Mouse (Mus musculus): Measurements from ENCODE around the gene Hrg. TPM values are rescaled to one million over a fixed set of nuclear protein-coding genes. Genes with fewer than 3 reads are reported as not detected.
A peak's percentile ranks its signal among the peaks of the same experiment; 100 is the strongest.
"Not testable (repeated sequence)": the region's sequence is repeated elsewhere in the genome, so short reads cannot be mapped to it uniquely, and the experiment has no call there.

Hrg gene
- polyA plus RNA-seq, 1 experiment from 2014 or later = not detected

- Histone ChIP-seq H3K27me3 (replicated peaks; ENCODE audit: control insufficient read depth, insufficient read depth, low read length) (no peaks in the 10 kb centered on the region), H3K27ac (ENCODE audit: low read depth, low read length) (no peak overlapping the region), H3K36me3 (ENCODE audit: control insufficient read depth, insufficient read depth, low read length) (no peaks in the 10 kb centered on the region), H3K4me1 (ENCODE audit: control insufficient read depth, insufficient read depth, low read length) (no peaks in the 10 kb centered on the region), H3K4me3 (ENCODE audit: low read depth, low read length) (no peak overlapping the region), H3K9me3 (replicated peaks; ENCODE audit: control insufficient read depth, low read length) (no peaks in the 10 kb centered on the region), H3K9ac (ENCODE audit: low read length) (no peak overlapping the region), H3K4me2 (ENCODE audit: low read length) (no peak overlapping the region)
- WGBS = 36% methylated on average over 4 of the region's 4 CpGs
- DNase-seq (ENCODE audit: low spot score) (no peak), ATAC-seq (no peak)
These were observed 2.2 kb downstream of the Hrg start for GRCm38 (mm10) chr16:22953069-22953468.

- ATAC-seq (peak; percentile 29), DNase-seq (ENCODE audit: low spot score) (peak; percentile 41)
- Histone ChIP-seq H3K4me2 (ENCODE audit: low read length) (no peak overlapping the region), H3K4me3 (ENCODE audit: low read depth, low read length) (no peak overlapping the region), H3K9me3 (replicated peaks; ENCODE audit: control insufficient read depth, low read length) (no peaks in the 10 kb centered on the region), H3K9ac (ENCODE audit: low read length) (no peak overlapping the region), H3K36me3 (ENCODE audit: control insufficient read depth, insufficient read depth, low read length) (no peaks in the 10 kb centered on the region), H3K27me3 (replicated peaks; ENCODE audit: control insufficient read depth, insufficient read depth, low read length) (no peaks in the 10 kb centered on the region), H3K27ac (ENCODE audit: low read depth, low read length) (no peak overlapping the region), H3K4me1 (ENCODE audit: control insufficient read depth, insufficient read depth, low read length) (no peaks in the 10 kb centered on the region)
- 60% methylated on average over 13 of the region's 13 CpGs for WGBS
These were observed 4.7 kb downstream of the Hrg start for GRCm38 (mm10) chr16:22955397-22956084.

- H3K27me3 ChIP-seq (replicated peaks; ENCODE audit: control insufficient read depth, insufficient read depth, low read length) = no peaks in the 10 kb centered on the region
- ATAC-seq = no peak; the same call in 1 of the 2 replicates
- DNase-seq (ENCODE audit: low spot score) = no peak
- no peak overlapping the region for H3K9ac ChIP-seq (ENCODE audit: low read length)
- no peaks in the 10 kb centered on the region for H3K9me3 ChIP-seq (replicated peaks; ENCODE audit: control insufficient read depth, low read length)
- H3K4me3 ChIP-seq (ENCODE audit: low read depth, low read length) = no peak overlapping the region
- no peaks in the 10 kb centered on the region for H3K4me1 ChIP-seq (ENCODE audit: control insufficient read depth, insufficient read depth, low read length)
- no peak overlapping the region for H3K27ac ChIP-seq (ENCODE audit: low read depth, low read length)
- H3K36me3 ChIP-seq (ENCODE audit: control insufficient read depth, insufficient read depth, low read length) = no peaks in the 10 kb centered on the region
- 78% methylated on average over 11 of the region's 11 CpGs for WGBS
- H3K4me2 ChIP-seq (ENCODE audit: low read length) = no peak overlapping the region
These were observed 5.2 kb downstream of the Hrg start for GRCm38 (mm10) chr16:22956085-22956439.

GRCm38 (mm10) chr16:22961073-22961472 lies 10.2 kb downstream of the Hrg start:
- Histone ChIP-seq H3K4me1 (ENCODE audit: control insufficient read depth, insufficient read depth, low read length) (no peaks in the 10 kb centered on the region), H3K9me3 (replicated peaks; ENCODE audit: control insufficient read depth, low read length) (no peaks in the 10 kb centered on the region), H3K27ac (ENCODE audit: low read depth, low read length) (no peak overlapping the region), H3K36me3 (ENCODE audit: control insufficient read depth, insufficient read depth, low read length) (no peaks in the 10 kb centered on the region), H3K4me2 (ENCODE audit: low read length) (no peak overlapping the region), H3K9ac (ENCODE audit: low read length) (no peak overlapping the region), H3K4me3 (ENCODE audit: low read depth, low read length) (no peak overlapping the region), H3K27me3 (replicated peaks; ENCODE audit: control insufficient read depth, insufficient read depth, low read length) (no peaks in the 10 kb centered on the region)
- WGBS = 93% methylated on average over 8 of the region's 8 CpGs
- DNase-seq (ENCODE audit: low spot score) (no peak), ATAC-seq (no peak)

- H3K9me3 ChIP-seq (replicated peaks; ENCODE audit: control insufficient read depth, low read length) = no peaks in the 10 kb centered on the region
- 75% methylated on average over 5 of the region's 5 CpGs for WGBS
- H3K4me1 ChIP-seq (ENCODE audit: control insufficient read depth, insufficient read depth, low read length) = no peaks in the 10 kb centered on the region
- no peak overlapping the region for H3K9ac ChIP-seq (ENCODE audit: low read length)
- H3K4me3 ChIP-seq (ENCODE audit: low read depth, low read length) = no peak overlapping the region
- ATAC-seq = no peak
- no peak for DNase-seq (ENCODE audit: low spot score)
- no peaks in the 10 kb centered on the region for H3K36me3 ChIP-seq (ENCODE audit: control insufficient read depth, insufficient read depth, low read length)
- no peak overlapping the region for H3K27ac ChIP-seq (ENCODE audit: low read depth, low read length)
- no peak overlapping the region for H3K4me2 ChIP-seq (ENCODE audit: low read length)
- H3K27me3 ChIP-seq (replicated peaks; ENCODE audit: control insufficient read depth, insufficient read depth, low read length) = no peaks in the 10 kb centered on the region
These were observed 11.4 kb downstream of the Hrg start for GRCm38 (mm10) chr16:22962256-22962655.

- Histone ChIP-seq H3K4me1 (ENCODE audit: control insufficient read depth, insufficient read depth, low read length) (no peaks in the 10 kb centered on the region), H3K9me3 (replicated peaks; ENCODE audit: control insufficient read depth, low read length) (no peaks in the 10 kb centered on the region), H3K27ac (ENCODE audit: low read depth, low read length) (no peak overlapping the region), H3K4me3 (ENCODE audit: low read depth, low read length) (no peak overlapping the region), H3K27me3 (replicated peaks; ENCODE audit: control insufficient read depth, insufficient read depth, low read length) (no peaks in the 10 kb centered on the region), H3K36me3 (ENCODE audit: control insufficient read depth, insufficient read depth, low read length) (no peaks in the 10 kb centered on the region), H3K9ac (ENCODE audit: low read length) (no peak overlapping the region), H3K4me2 (ENCODE audit: low read length) (no peak overlapping the region)
- DNase-seq (ENCODE audit: low spot score) (no peak), ATAC-seq (no peak)
These were observed 12.4 kb downstream of the Hrg start for GRCm38 (mm10) chr16:22963293-22963692.

GRCm38 (mm10) chr16:22967383-22968030 lies 16.6 kb downstream of the Hrg start:
- H3K27me3 ChIP-seq (replicated peaks; ENCODE audit: control insufficient read depth, insufficient read depth, low read length) = no peaks in the 10 kb centered on the region
- no peak overlapping the region for H3K4me2 ChIP-seq (ENCODE audit: low read length)
- ATAC-seq = no peak
- H3K9me3 ChIP-seq (replicated peaks; ENCODE audit: control insufficient read depth, low read length) = no peaks in the 10 kb centered on the region
- H3K27ac ChIP-seq (ENCODE audit: low read depth, low read length) = no peak overlapping the region
- H3K36me3 ChIP-seq (ENCODE audit: control insufficient read depth, insufficient read depth, low read length) = no peaks in the 10 kb centered on the region
- H3K9ac ChIP-seq (ENCODE audit: low read length) = no peak overlapping the region
- WGBS = 64% methylated on average over 1 of the region's 1 CpGs
- DNase-seq (ENCODE audit: low spot score) = no peak
- no peak overlapping the region for H3K4me3 ChIP-seq (ENCODE audit: low read depth, low read length)
- no peaks in the 10 kb centered on the region for H3K4me1 ChIP-seq (ENCODE audit: control insufficient read depth, insufficient read depth, low read length)

- ATAC-seq = not testable (repeated sequence)
These were observed 46.1 kb downstream of the Hrg start for GRCm38 (mm10) chr16:22996951-22997350.

More at GRCm38 (mm10) chr16:22996951-22997350, 46.1 kb downstream of the Hrg start:
- DNase-seq (ENCODE audit: low spot score); H3K4me1 ChIP-seq (ENCODE audit: control insufficient read depth, insufficient read depth, low read length); H3K27ac ChIP-seq (ENCODE audit: low read depth, low read length); H3K27me3 ChIP-seq (replicated peaks; ENCODE audit: control insufficient read depth, insufficient read depth, low read length); H3K36me3 ChIP-seq (ENCODE audit: control insufficient read depth, insufficient read depth, low read length); H3K9ac ChIP-seq (ENCODE audit: low read length); H3K4me3 ChIP-seq (ENCODE audit: low read depth, low read length); H3K4me2 ChIP-seq (ENCODE audit: low read length); H3K9me3 ChIP-seq (replicated peaks; ENCODE audit: control insufficient read depth, low read length): not testable (repeated sequence)
- 95% methylated on average over 3 of the region's 3 CpGs for WGBS
